Mouse (Mus musculus): ENCODE data around the gene Rnf183.

DNA sequence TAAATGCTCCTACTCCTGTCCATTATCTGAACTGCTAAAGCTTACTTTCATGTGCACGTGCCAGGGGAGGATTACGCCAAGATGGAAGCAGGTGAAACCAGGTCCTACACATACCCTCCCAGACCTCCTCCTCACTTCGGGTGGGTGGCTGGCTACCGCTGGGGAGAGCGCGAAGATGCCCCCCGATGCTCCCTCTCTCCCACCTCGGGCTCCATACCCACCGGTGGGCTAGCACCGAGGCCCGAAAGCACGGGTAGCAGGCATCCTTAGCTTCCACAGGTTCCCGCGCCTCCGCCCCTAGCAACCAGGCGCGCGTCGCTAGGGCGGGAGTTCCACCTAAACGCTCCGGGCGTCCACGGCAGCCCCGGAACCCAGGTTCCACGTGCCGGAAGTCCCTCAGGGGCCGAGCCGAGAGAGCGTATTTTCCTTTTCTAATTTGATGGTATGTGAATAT is 35.6 kb upstream of the Rnf183 start, which contains the start of gene Wdr31:
- no peak for TF ChIP-seq POLR2A (IDR thresholded peaks at IDR 0.05; ENCODE audit: low read depth, low read length)
- no peak for TF ChIP-seq CTCF (IDR thresholded peaks at IDR 0.05; ENCODE audit: extremely low read depth, insufficient read length, insufficient replicate concordance, low read depth, low read length)

Measured in small intestine, adult 2 months (tissue).